Mouse (Mus musculus) kidney, embryonic 16.5 days (tissue): ENCODE measurements around the gene Ankrd54. TPM values are rescaled to one million over a fixed set of nuclear protein-coding genes. Genes with fewer than 3 reads are reported as not detected.

ENCODE experiments used
- ATAC-seq: fragments of 200-750 bp; cut with Nextera tagmentation; 2 replicates; pipeline ENCODE4 v1.8.0; 2017; ENCODE audit warnings: moderate TSS enrichment; ENCODE audit not compliant: low FRiP score, low TSS enrichment
- H3K27ac ChIP-seq: fragments of 300-500 bp; sonication (generic); 2 replicates; pipeline ENCODE4 v1.5.1; 2014; ENCODE audit warnings: low read length
- H3K27me3 ChIP-seq: fragments of 300-500 bp; sonication (generic); 2 replicates; pipeline ENCODE4 v1.6.1; 2014; ENCODE audit warnings: low read length, control low read depth, mixed read lengths; ENCODE audit not compliant: insufficient read depth
- H3K36me3 ChIP-seq: fragments of 300-500 bp; sonication (generic); 2 replicates; pipeline ENCODE4 v1.6.1; 2014; ENCODE audit warnings: low read length, control low read depth, mixed read lengths; ENCODE audit not compliant: insufficient read depth
- H3K4me1 ChIP-seq: fragments of 300-500 bp; sonication (generic); 2 replicates; pipeline ENCODE4 v1.6.1; 2014; ENCODE audit warnings: low read length, control low read depth, mixed read lengths; ENCODE audit not compliant: insufficient read depth
- H3K4me2 ChIP-seq: fragments of 300-500 bp; sonication (generic); replicated peaks from 2 replicates; pipeline ENCODE4 v1.6.1; 2014; ENCODE audit warnings: low read depth, low read length
- H3K4me3 ChIP-seq: fragments of 300-500 bp; sonication (generic); 2 replicates; pipeline ENCODE4 v1.5.1; 2014; ENCODE audit warnings: mild to moderate bottlenecking, low read length
- H3K9ac ChIP-seq: fragments of 300-500 bp; sonication (generic); replicated peaks from 2 replicates; pipeline ENCODE4 v1.6.1; 2014; ENCODE audit warnings: low read length
- H3K9me3 ChIP-seq: fragments of 300-500 bp; sonication (generic); 2 replicates; pipeline ENCODE4 v1.6.1; 2016; ENCODE audit warnings: low read length, control low read depth
- WGBS: fragments of 180-500 bp; shearing (Covaris S2); extraction: QIAGEN DNeasy Blood & Tissue Kit; methylation state at CpG from one replicate; pipeline ENCODE4 v1.1.7; 2014; 5-methylcytosine and 5-hydroxymethylcytosine counted together
- polyA plus RNA-seq: library from polyadenylated mRNA; unstranded; fragments of >200 nt; fragmentation: Nextera tagmentation; extraction: Ambion mirVana; gene quantifications from 2 replicates; pipeline ENCODE4 v1.2.1, GENCODE M21; 2015

Ankrd54 gene
- polyA plus RNA-seq, 1 experiment from 2014 or later, result 52.5 TPM

DNA sequence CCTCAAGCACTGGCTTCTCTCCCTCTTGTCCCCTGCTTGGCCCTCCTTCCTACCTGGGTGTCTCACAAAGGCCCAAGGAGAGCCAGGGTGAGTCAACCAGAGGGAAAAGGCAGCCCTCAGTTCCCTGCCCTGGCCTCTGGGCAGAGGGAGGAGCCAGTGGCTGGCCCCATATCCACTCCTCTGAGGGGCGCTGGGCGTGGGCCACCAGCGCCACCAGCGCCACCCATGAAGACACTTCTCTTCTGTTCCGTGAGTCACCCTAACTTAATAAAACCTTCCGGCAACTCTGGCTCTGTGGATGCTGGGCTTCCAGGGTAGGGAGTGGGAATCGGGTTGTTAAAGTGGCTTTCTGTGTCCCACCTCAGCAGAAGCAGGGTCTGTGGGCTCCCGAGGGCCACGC, 57.1 kb downstream of the Ankrd54 start:
- no peak for ATAC-seq
- no peak overlapping the region for H3K9ac ChIP-seq
- peaks cover 58% of the 10 kb centered on the region for H3K36me3 ChIP-seq
- no peak overlapping the region for H3K4me3 ChIP-seq
- no peak overlapping the region for H3K27ac ChIP-seq
- peaks cover 10% of the 10 kb centered on the region for H3K4me1 ChIP-seq
- no peak overlapping the region for H3K4me2 ChIP-seq
- 88% methylated on average over 9 of the region's 9 CpGs for WGBS
- no peaks in the 10 kb centered on the region for H3K27me3 ChIP-seq
- no peaks in the 10 kb centered on the region for H3K9me3 ChIP-seq

Other genes with a start within 250 kb of the Ankrd54 start
- gene Cdc42ep1, start 220.3 kb downstream of the Ankrd54 start, polyA plus RNA-seq, result 58.5 and 59.7 TPM in 2 replicates
- 0.54 and 0.77 TPM in 2 replicates for gene Lgals2, start 207.4 kb downstream of the Ankrd54 start, polyA plus RNA-seq
- 54.7 and 61.9 TPM in 2 replicates for gene Gga1, start 185.7 kb downstream of the Ankrd54 start, polyA plus RNA-seq
- 0.37 and 0.70 TPM in 2 replicates for gene Gm49510, start 163.2 kb downstream of the Ankrd54 start, polyA plus RNA-seq
- 33.1 and 41.0 TPM in 2 replicates for gene Sh3bp1, start 163.1 kb downstream of the Ankrd54 start, polyA plus RNA-seq
- 11.7 and 12.0 TPM in 2 replicates for gene Pdxp, start 149.0 kb downstream of the Ankrd54 start, polyA plus RNA-seq
- gene Lgals1, start 136.2 kb downstream of the Ankrd54 start, polyA plus RNA-seq, result 659 and 673 TPM in 2 replicates
- gene Nol12, start 128.0 kb downstream of the Ankrd54 start, polyA plus RNA-seq, result 55.0 and 59.9 TPM in 2 replicates
- gene Triobp, start 115.2 kb downstream of the Ankrd54 start, polyA plus RNA-seq, result 67.3 and 78.4 TPM in 2 replicates
- gene H1f0, start 34.4 kb downstream of the Ankrd54 start, polyA plus RNA-seq, result 521 and 528 TPM in 2 replicates
- not detected in 2 replicates for gene Galr3, start 21.0 kb downstream of the Ankrd54 start, polyA plus RNA-seq
- 254 and 260 TPM in 2 replicates for gene Eif3l, start 12.3 kb upstream of the Ankrd54 start, polyA plus RNA-seq
- gene Micall1, start 46.0 kb upstream of the Ankrd54 start, polyA plus RNA-seq, result 8.5 and 8.9 TPM in 2 replicates
- gene Polr2f, start 78.1 kb upstream of the Ankrd54 start, polyA plus RNA-seq, result 264 and 294 TPM in 2 replicates
- 10.1 and 11.9 TPM in 2 replicates for gene 1700088E04Rik, start 78.4 kb upstream of the Ankrd54 start, polyA plus RNA-seq
- gene Sox10, start 102.3 kb upstream of the Ankrd54 start, polyA plus RNA-seq, result 0.51 and 0.56 TPM in 2 replicates
- gene Pick1, start 166.3 kb upstream of the Ankrd54 start, polyA plus RNA-seq, result 56.9 and 57.8 TPM in 2 replicates
- 0.55 and 0.72 TPM in 2 replicates for gene Gm49486, start 166.5 kb upstream of the Ankrd54 start, polyA plus RNA-seq
- 0.24 and 0.30 TPM in 2 replicates for gene Slc16a8, start 191.9 kb upstream of the Ankrd54 start, polyA plus RNA-seq
- gene Baiap2l2, start 222.6 kb upstream of the Ankrd54 start, polyA plus RNA-seq, result 12.5 and 17.7 TPM in 2 replicates